Mouse (Mus musculus): ENCODE data around the gene Wnt5b. TPM values are rescaled to one million over a fixed set of nuclear protein-coding genes. Genes with fewer than 3 reads are reported as not detected.

Wnt5b gene
- total and polyA plus RNA-seq, 3 experiments = 0.04 TPM; not detected in 2

- no peaks in the 10 kb centered on the region for H3K27me3 ChIP-seq (ENCODE audit: control insufficient read depth in 1 of 2, insufficient read depth in 2 of 2, low read length in 2 of 2)
- peak; percentile 51 for DNase-seq (ENCODE audit: low read depth, low spot score)
- no peak overlapping the region for H3K27ac ChIP-seq (ENCODE audit: control insufficient read depth, low read depth, low read length)
- TF ChIP-seq KAT2A (conservative IDR thresholded peaks at IDR 0.05; ENCODE audit: low read depth, low read length) = no peak
- no peak for TF ChIP-seq TCF12 (IDR thresholded peaks at IDR 0.05; ENCODE audit: low read depth, low read length)
- no peak for TF ChIP-seq NRF1 (IDR thresholded peaks at IDR 0.05; ENCODE audit: insufficient read depth, low read depth, low read length, poor library complexity, severe bottlenecking)
- no peak for TF ChIP-seq MAFK (IDR thresholded peaks at IDR 0.05; ENCODE audit: borderline replicate concordance, low read depth, low read length)
- peak; percentile 69 for TF ChIP-seq ETS1 (IDR thresholded peaks at IDR 0.05; ENCODE audit: low read depth, low read length)
- no peaks in the 10 kb centered on the region for H3K79me2 ChIP-seq (ENCODE audit: control insufficient read depth, insufficient read depth, low read length, poor library complexity)
- no peak overlapping the region for H3K9ac ChIP-seq (ENCODE audit: control insufficient read depth, low read depth, low read length, poor library complexity, severe bottlenecking)
- peaks cover 0 to 7% of the 10 kb centered on the region in 2 experiments; a peak in 2 of 4 replicates for H3K36me3 ChIP-seq (ENCODE audit: control insufficient read depth in 1 of 2, insufficient read depth in 2 of 2, low read length in 2 of 2)
- no peaks in the 10 kb centered on the region for H3K9me3 ChIP-seq (replicated peaks; ENCODE audit: insufficient read depth, low read length)
- H3K4me3 ChIP-seq (ENCODE audit: control insufficient read depth in 1 of 2, insufficient read depth in 1 of 2, low read depth in 2 of 2, low read length in 2 of 2) = no peak overlapping the region
- peaks cover 4 to 17% of the 10 kb centered on the region in 2 experiments for H3K4me1 ChIP-seq (ENCODE audit: control insufficient read depth in 1 of 2, insufficient read depth in 2 of 2, low read length in 2 of 2)
Observed at GRCm38 (mm10) chr6:119396309-119396634, 147.9 kb downstream of the Wnt5b start.

GRCm38 (mm10) chr6:119395421-119396308 lies 148.5 kb downstream of the Wnt5b start:
- no peaks in the 10 kb centered on the region for H3K27me3 ChIP-seq (ENCODE audit: control insufficient read depth in 1 of 2, insufficient read depth in 2 of 2, low read length in 2 of 2)
- peak overlapping the region; percentile 16; the same call in 1 of the 2 replicates for H3K27ac ChIP-seq (ENCODE audit: control insufficient read depth, low read depth, low read length)
- no peaks in the 10 kb centered on the region for H3K79me2 ChIP-seq (ENCODE audit: control insufficient read depth, insufficient read depth, low read length, poor library complexity)
- TF ChIP-seq GATA1 (IDR thresholded peaks at IDR 0.05; ENCODE audit: low read depth, low read length) (peak; percentile 20; the same call in 1 of the 2 replicates), KAT2A (conservative IDR thresholded peaks at IDR 0.05; ENCODE audit: low read depth, low read length) (no peak), BHLHE40 (IDR thresholded peaks at IDR 0.05; ENCODE audit: borderline replicate concordance, low read depth, low read length) (no peak), CHD2 (IDR thresholded peaks at IDR 0.05; ENCODE audit: low read length) (no peak), RCOR1 (IDR thresholded peaks at IDR 0.05; ENCODE audit: low read depth, low read length) (no peak), E2F4 (IDR thresholded peaks at IDR 0.05; ENCODE audit: borderline replicate concordance, low read depth, low read length) (no peak), CTCF (IDR thresholded peaks at IDR 0.05 in 2 of 3, conservative IDR thresholded peaks at IDR 0.05 in 1 of 3; ENCODE audit: control insufficient read depth in 1 of 3, insufficient read depth in 1 of 3, low read depth in 2 of 3, low read length in 3 of 3, poor library complexity in 1 of 3, severe bottlenecking in 1 of 3) (no peak), ZMIZ1 (IDR thresholded peaks at IDR 0.05; ENCODE audit: low read depth, low read length) (no peak), EP300 (IDR thresholded peaks at IDR 0.05; ENCODE audit: low read depth in 1 of 2, low read length in 2 of 2) (peak in 1 of 2 experiments; percentile 10; a peak in 1 of 4 replicates), MAFK (IDR thresholded peaks at IDR 0.05; ENCODE audit: borderline replicate concordance, low read depth, low read length) (no peak), USF2 (IDR thresholded peaks at IDR 0.05; ENCODE audit: borderline replicate concordance in 1 of 2, insufficient read depth in 1 of 2, low read depth in 1 of 2, low read length in 2 of 2) (no peak), TBP (IDR thresholded peaks at IDR 0.05; ENCODE audit: low read depth, low read length) (peak; percentile 62; the same call in 1 of the 2 replicates), POLR2AphosphoS2 (IDR thresholded peaks at IDR 0.05; ENCODE audit: low read length) (no peak), MXI1 (IDR thresholded peaks at IDR 0.05; ENCODE audit: low read depth, low read length) (no peak), NELFE (IDR thresholded peaks at IDR 0.05; ENCODE audit: low read depth, low read length) (no peak), TCF12 (IDR thresholded peaks at IDR 0.05; ENCODE audit: low read depth, low read length) (no peak; the same call in 1 of the 2 replicates), MYC (IDR thresholded peaks at IDR 0.05; ENCODE audit: low read depth, low read length) (no peak), MYB (IDR thresholded peaks at IDR 0.05; ENCODE audit: low read depth, low read length) (no peak), ZNF384 (IDR thresholded peaks at IDR 0.05; ENCODE audit: low read depth, low read length) (peak; percentile 67), TAL1 (IDR thresholded peaks at IDR 0.05; ENCODE audit: low read length) (no peak), ELF1 (IDR thresholded peaks at IDR 0.05; ENCODE audit: low read depth, low read length) (no peak), POLR2A (IDR thresholded peaks at IDR 0.05; ENCODE audit: control insufficient read depth in 1 of 2, insufficient read depth in 1 of 2, low read depth in 1 of 2, low read length in 2 of 2, poor library complexity in 1 of 2) (no peak), SIN3A (IDR thresholded peaks at IDR 0.05; ENCODE audit: low read length) (no peak), SMC3 (IDR thresholded peaks at IDR 0.05; ENCODE audit: low read depth, low read length) (no peak)
- no peaks in the 10 kb centered on the region for H3K9me3 ChIP-seq (replicated peaks; ENCODE audit: insufficient read depth, low read length)
- peaks cover 0 to 7% of the 10 kb centered on the region in 2 experiments; a peak in 2 of 4 replicates for H3K36me3 ChIP-seq (ENCODE audit: control insufficient read depth in 1 of 2, insufficient read depth in 2 of 2, low read length in 2 of 2)
- H3K4me1 ChIP-seq (ENCODE audit: control insufficient read depth in 1 of 2, insufficient read depth in 2 of 2, low read length in 2 of 2) = peaks cover 4 to 17% of the 10 kb centered on the region in 2 experiments
- peak overlapping the region; percentile 14 to 50 for H3K4me3 ChIP-seq (ENCODE audit: control insufficient read depth in 1 of 2, insufficient read depth in 1 of 2, low read depth in 2 of 2, low read length in 2 of 2)
- no peak overlapping the region for H3K9ac ChIP-seq (ENCODE audit: control insufficient read depth, low read depth, low read length, poor library complexity, severe bottlenecking)
- DNase-seq (ENCODE audit: low read depth, low spot score) = peak; percentile 74
